ENCODE assay signal across 9 mouse cellular contexts in genomic region chr12:108005488-108005800, GRCm38 (mm10). TPM values are rescaled to one million over a fixed set of nuclear protein-coding genes. Genes with fewer than 3 reads are reported as not detected.
DNase-seq lines count a peak whose midpoint lies in the region; ATAC-seq lines count a peak whose summit lies in the region.
"Had no signal": no experiment of that assay in that cellular context is flagged by ENCODE, and none has a peak within 500 bp of the region (broad histone marks: within the 10 kb centered on the region; RNA-seq: fewer than 3 reads in every experiment).

No protein-coding gene starts in this region.

- peak overlapping the region; percentile 94 for H3K4me2 ChIP-seq in lung, embryonic 15.5 days
- H3K4me2 ChIP-seq in forebrain, embryonic 12.5 days: peak overlapping the region; percentile 75
- H3K4me2 ChIP-seq in intestine, embryonic 15.5 days (replicated peaks): peak overlapping the region; percentile 95
- peak overlapping the region; percentile 98 for H3K4me2 ChIP-seq in neural tube, embryonic 15.5 days

- WGBS in lung, embryonic 15.5 days: 18% methylated on average over 14 of the region's 14 CpGs
- 6% methylated on average over 14 of the region's 14 CpGs for WGBS in forebrain, embryonic 12.5 days
- WGBS in intestine, embryonic 15.5 days: 6% methylated on average over 14 of the region's 14 CpGs
- WGBS in neural tube, embryonic 15.5 days: 4% methylated on average over 14 of the region's 14 CpGs

- H3K36me3 ChIP-seq in lung, embryonic 15.5 days: no peaks in the 10 kb centered on the region
- H3K36me3 ChIP-seq in forebrain, embryonic 12.5 days (replicated peaks): no peaks in the 10 kb centered on the region
- no peaks in the 10 kb centered on the region for H3K36me3 ChIP-seq in intestine, embryonic 15.5 days
- no peaks in the 10 kb centered on the region for H3K36me3 ChIP-seq in neural tube, embryonic 15.5 days

- H3K4me1 ChIP-seq in lung, embryonic 15.5 days: peaks cover 28% of the 10 kb centered on the region
- peaks cover 44% of the 10 kb centered on the region for H3K4me1 ChIP-seq in forebrain, embryonic 12.5 days
- peaks cover 19% of the 10 kb centered on the region for H3K4me1 ChIP-seq in intestine, embryonic 15.5 days (replicated peaks)
- peaks cover 50% of the 10 kb centered on the region for H3K4me1 ChIP-seq in neural tube, embryonic 15.5 days

- no peak overlapping the region for H3K27ac ChIP-seq in lung, embryonic 15.5 days
- peak overlapping the region; percentile 64; the same call in 1 of the 2 replicates for H3K27ac ChIP-seq in forebrain, embryonic 12.5 days
- peak overlapping the region; percentile 99 for H3K27ac ChIP-seq in intestine, embryonic 15.5 days
- no peak overlapping the region for H3K27ac ChIP-seq in neural tube, embryonic 15.5 days (replicated peaks)

- DNase-seq in lung, postnatal 25 days (ENCODE audit: low spot score): no peak
- no peak for DNase-seq in gastrocnemius, postnatal 10 days
- DNase-seq: kidney, adult 8-10 months had no signal

- ATAC-seq in lung, embryonic 15.5 days (ENCODE audit: borderline replicate concordance, extremely low read depth, low FRiP score, low TSS enrichment): no peak
- peak; percentile 11; the same call in 1 of the 2 replicates for ATAC-seq in forebrain, embryonic 12.5 days (ENCODE audit: low FRiP score)
- peak; percentile 11; the same call in 1 of the 2 replicates for ATAC-seq in intestine, embryonic 15.5 days
- no peak for ATAC-seq in neural tube, embryonic 15.5 days (ENCODE audit: low FRiP score)
- no peak for ATAC-seq in cerebellum, adult (ENCODE audit: insufficient number of reproducible peaks, low FRiP score, low TSS enrichment)
- ATAC-seq: activated CD4-positive, CD25-positive, alpha-beta regulatory T cell, adult 4 months had no signal

- H3K9me3 ChIP-seq in lung, embryonic 15.5 days: no peaks in the 10 kb centered on the region
- no peaks in the 10 kb centered on the region for H3K9me3 ChIP-seq in forebrain, embryonic 12.5 days
- no peaks in the 10 kb centered on the region for H3K9me3 ChIP-seq in intestine, embryonic 15.5 days
- no peaks in the 10 kb centered on the region for H3K9me3 ChIP-seq in neural tube, embryonic 15.5 days (replicated peaks)

- H3K9ac ChIP-seq in lung, embryonic 15.5 days: peak overlapping the region; percentile 9; the same call in 1 of the 2 replicates
- H3K9ac ChIP-seq in forebrain, embryonic 12.5 days: peak overlapping the region; percentile 59
- H3K9ac ChIP-seq in intestine, embryonic 15.5 days: peak overlapping the region; percentile 42
- H3K9ac ChIP-seq in neural tube, embryonic 15.5 days (replicated peaks): 0 out of 2 replicates have a peak overlapping the region, but pooled peaks have one; percentile 30

- H3K4me3 ChIP-seq in lung, embryonic 15.5 days: peak overlapping the region; percentile 69
- H3K4me3 ChIP-seq in forebrain, embryonic 12.5 days (replicated peaks): peak overlapping the region; percentile 96
- H3K4me3 ChIP-seq in intestine, embryonic 15.5 days (replicated peaks): peak overlapping the region; percentile 59
- peak overlapping the region; percentile 81 for H3K4me3 ChIP-seq in neural tube, embryonic 15.5 days (replicated peaks)

- H3K27me3 ChIP-seq in lung, embryonic 15.5 days: peaks cover 55% of the 10 kb centered on the region
- H3K27me3 ChIP-seq in forebrain, embryonic 12.5 days: peaks cover 30% of the 10 kb centered on the region
- peaks cover 15% of the 10 kb centered on the region for H3K27me3 ChIP-seq in intestine, embryonic 15.5 days (replicated peaks)
- peaks cover 13% of the 10 kb centered on the region for H3K27me3 ChIP-seq in neural tube, embryonic 15.5 days (replicated peaks)

RNA-seq across cellular contexts. Expression of gene Bcl11b, which starts 2.0 kb away (rescaled TPM):
- 3.4 and 5.2 TPM in 2 replicates for polyA plus RNA-seq in lung, embryonic 15.5 days (2015; fragmentation: Nextera tagmentation; extraction: Ambion mirVana)
- 46.0 and 54.4 TPM in 2 replicates for polyA plus RNA-seq in forebrain, embryonic 12.5 days (2016; fragmentation: Nextera tagmentation; extraction: Ambion mirVana)
- polyA plus RNA-seq in intestine, embryonic 15.5 days (2015; fragmentation: Nextera tagmentation; extraction: Ambion mirVana): 6.7 and 6.9 TPM in 2 replicates
- 21.6 and 22.2 TPM in 2 replicates for polyA plus RNA-seq in neural tube, embryonic 15.5 days (2015; fragmentation: Nextera tagmentation; extraction: Ambion mirVana)
- under 1 TPM; 0.21 to 0.27 TPM for total RNA-seq in gastrocnemius, postnatal 10 days (2021)

Comparison
In these comparisons a context has a peak if more than half of its experiments do, and no peak if none do; other contexts are left out.
1. ATAC-seq: peak in forebrain, embryonic 12.5 days (single experiment) and intestine, embryonic 15.5 days (single experiment); none in lung, embryonic 15.5 days (single experiment), neural tube, embryonic 15.5 days (single experiment) and cerebellum, adult (single experiment).
2. H3K27ac ChIP-seq: peak in forebrain, embryonic 12.5 days (single experiment) and intestine, embryonic 15.5 days (single experiment); none in lung, embryonic 15.5 days (single experiment) and neural tube, embryonic 15.5 days (single experiment).
3. H3K9ac ChIP-seq: peak in every context shown above with its lines; median percentile 59 in forebrain, embryonic 12.5 days; 42 in intestine, embryonic 15.5 days; 30 in neural tube, embryonic 15.5 days; 9 in lung, embryonic 15.5 days.
4. Peak in every context shown above with its lines, with median percentiles within 50 percentile points of each other: H3K4me2 ChIP-seq and H3K4me3 ChIP-seq.